Mouse (Mus musculus) stomach, postnatal 0 days (tissue): ENCODE measurements around the gene Cenpm.

Experiments
- CTCF ChIP-seq: IDR thresholded peaks from 2 replicates; pipeline ENCODE4 v1.5.1; 2016; ENCODE audit warnings: antibody characterized with exemption, low read depth, mild to moderate bottlenecking, moderate library complexity
- EP300 ChIP-seq: optimal IDR thresholded peaks from 2 replicates; pipeline ENCODE3; 2016; ENCODE audit warnings: antibody characterized with exemption

DNA sequence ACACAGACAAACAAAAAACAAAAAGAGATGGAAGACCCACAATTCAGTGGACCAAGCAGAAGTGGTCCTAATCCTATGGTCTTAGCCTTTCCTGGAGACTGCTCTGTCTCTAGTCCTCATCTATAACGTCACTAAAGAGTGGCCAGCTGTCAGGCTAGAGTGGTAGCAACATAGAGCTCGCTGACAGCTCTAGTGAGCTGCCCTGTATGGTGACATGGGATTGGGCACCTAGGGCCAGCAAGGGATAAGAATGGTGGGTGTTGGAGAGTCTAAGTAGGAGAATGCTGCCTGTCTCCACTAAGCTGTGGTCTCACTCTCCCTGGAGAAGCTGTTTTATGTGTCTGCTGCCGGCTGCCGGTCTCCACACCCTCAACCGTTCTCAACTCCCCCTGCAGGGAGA is 48.3 kb upstream of the Cenpm start:
- TF ChIP-seq CTCF: no peak
- TF ChIP-seq EP300: no peak
